Mouse (Mus musculus): ENCODE data around the gene Slc22a4. TPM values are rescaled to one million over a fixed set of nuclear protein-coding genes. Genes with fewer than 3 reads are reported as not detected.

The Slc22a4 gene
- polyA plus RNA-seq, 1 experiment: 2.0 TPM

GRCm38 (mm10) chr11:54071726-54072445 lies 44.0 kb upstream of the Slc22a4 start:
- no peaks in the 10 kb centered on the region for H3K36me3 ChIP-seq (ENCODE audit: control insufficient read depth, insufficient read depth)
- no peaks in the 10 kb centered on the region for H3K27me3 ChIP-seq (ENCODE audit: control insufficient read depth, insufficient read depth, insufficient read length)
- peak overlapping the region; percentile 5 for H3K4me2 ChIP-seq (ENCODE audit: low read depth)
- H3K4me3 ChIP-seq: no peak overlapping the region
- H3ac ChIP-seq (ENCODE audit: control insufficient read depth, insufficient read length): no peak overlapping the region
- H3K79me2 ChIP-seq (ENCODE audit: control insufficient read depth, insufficient read depth): peaks cover 9% of the 10 kb centered on the region
- TF ChIP-seq MYOG (IDR thresholded peaks at IDR 0.05; ENCODE audit: control insufficient read depth in 1 of 3, insufficient read depth in 1 of 3, insufficient read length in 2 of 3, low read depth in 2 of 3): no peak
- no peak for TF ChIP-seq MAX (IDR thresholded peaks at IDR 0.05; ENCODE audit: low read depth)
- no peak for TF ChIP-seq TCF3 (IDR thresholded peaks at IDR 0.05; ENCODE audit: insufficient read length, low read depth)
- TF ChIP-seq REST (IDR thresholded peaks at IDR 0.05; ENCODE audit: insufficient read depth, insufficient read length): no peak
- TF ChIP-seq SRF (IDR thresholded peaks at IDR 0.05; ENCODE audit: control insufficient read depth, insufficient read length, low read depth): no peak
- no peak for TF ChIP-seq E2F4 (IDR thresholded peaks at IDR 0.05; ENCODE audit: insufficient read depth)
- TF ChIP-seq POLR2AphosphoS2 (IDR thresholded peaks at IDR 0.05; ENCODE audit: insufficient read length, low read depth): no peak
- TF ChIP-seq TCF12 (IDR thresholded peaks at IDR 0.05; ENCODE audit: insufficient read depth, poor library complexity, severe bottlenecking): no peak
- no peak for TF ChIP-seq POLR2A (IDR thresholded peaks at IDR 0.05; ENCODE audit: insufficient read length, low read depth)
- no peak for TF ChIP-seq CEBPB (IDR thresholded peaks at IDR 0.05; ENCODE audit: insufficient read depth, poor library complexity, severe bottlenecking)
- TF ChIP-seq MYOD1 (IDR thresholded peaks at IDR 0.05; ENCODE audit: control insufficient read depth in 1 of 3, insufficient read length in 2 of 3, low read depth in 2 of 3): no peak
- no peak for TF ChIP-seq USF1 (IDR thresholded peaks at IDR 0.05; ENCODE audit: low read depth)

- Histone ChIP-seq H3K79me2 (ENCODE audit: control insufficient read depth, insufficient read depth) (peaks cover 38% of the 10 kb centered on the region), H3K4me2 (ENCODE audit: low read depth) (peak within 1 kb of the TSS; percentile 93), H3K27me3 (ENCODE audit: control insufficient read depth, insufficient read depth, insufficient read length) (no peaks in the 10 kb centered on the region), H3K36me3 (ENCODE audit: control insufficient read depth, insufficient read depth) (no peaks in the 10 kb centered on the region), H3ac (ENCODE audit: control insufficient read depth, insufficient read length) (peak within 1 kb of the TSS; percentile 40), H3K4me3 (peak within 1 kb of the TSS; percentile 82)
- peak in 1 of 3 experiments; percentile 52 for TF ChIP-seq MYOD1 (IDR thresholded peaks at IDR 0.05; ENCODE audit: control insufficient read depth in 1 of 3, insufficient read length in 2 of 3, low read depth in 2 of 3)
- no peak for TF ChIP-seq MYOG (IDR thresholded peaks at IDR 0.05; ENCODE audit: control insufficient read depth in 1 of 3, insufficient read depth in 1 of 3, insufficient read length in 2 of 3, low read depth in 2 of 3)
- TF ChIP-seq TCF12 (IDR thresholded peaks at IDR 0.05; ENCODE audit: insufficient read depth, poor library complexity, severe bottlenecking): no peak
- no peak for TF ChIP-seq USF1 (IDR thresholded peaks at IDR 0.05; ENCODE audit: low read depth)
- peak; percentile 81 for TF ChIP-seq POLR2AphosphoS2 (IDR thresholded peaks at IDR 0.05; ENCODE audit: insufficient read length, low read depth)
- TF ChIP-seq POLR2A (IDR thresholded peaks at IDR 0.05; ENCODE audit: insufficient read length, low read depth): peak; percentile 89
- peak; percentile 5 for TF ChIP-seq REST (IDR thresholded peaks at IDR 0.05; ENCODE audit: insufficient read depth, insufficient read length)
- TF ChIP-seq E2F4 (IDR thresholded peaks at IDR 0.05; ENCODE audit: insufficient read depth): no peak
- TF ChIP-seq MAX (IDR thresholded peaks at IDR 0.05; ENCODE audit: low read depth): no peak
- no peak for TF ChIP-seq CEBPB (IDR thresholded peaks at IDR 0.05; ENCODE audit: insufficient read depth, poor library complexity, severe bottlenecking)
- no peak for TF ChIP-seq TCF3 (IDR thresholded peaks at IDR 0.05; ENCODE audit: insufficient read length, low read depth)
- TF ChIP-seq SRF (IDR thresholded peaks at IDR 0.05; ENCODE audit: control insufficient read depth, insufficient read length, low read depth): no peak
Observed at GRCm38 (mm10) chr11:54068520-54069371, 40.9 kb upstream of the Slc22a4 start, which contains the start of gene Pdlim4. Gene Pdlim4, minus strand, starts transcription at chr11:54069014.

DNA sequence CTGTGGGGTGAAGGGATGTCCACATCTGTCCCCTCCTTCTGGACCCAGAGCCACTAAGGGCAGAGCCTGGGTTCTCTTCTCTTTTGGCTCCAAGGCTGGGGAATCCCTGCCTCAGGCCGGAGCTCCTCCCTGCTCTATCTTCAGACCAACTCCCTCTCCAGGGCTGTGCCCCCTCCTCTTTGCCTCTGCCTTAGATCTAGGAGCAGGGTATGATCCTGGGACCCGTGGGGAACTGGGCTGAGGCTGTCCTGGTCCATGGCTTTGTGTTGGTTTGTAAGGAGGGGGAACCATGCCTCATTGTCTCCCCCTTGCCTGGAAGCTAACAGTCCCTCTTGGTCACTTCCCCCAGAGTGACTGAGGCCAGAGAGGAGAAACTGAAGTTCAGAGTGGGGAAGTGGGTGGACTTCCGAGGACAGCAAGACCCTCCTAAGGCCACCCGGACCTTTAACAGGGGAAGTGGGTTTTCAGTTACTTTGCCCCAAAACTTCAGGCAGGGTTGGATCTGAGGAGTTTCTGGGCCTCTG lies 40.2 kb upstream of the Slc22a4 start:
- peak overlapping the region; percentile 93 for H3K4me2 ChIP-seq (ENCODE audit: low read depth)
- peak overlapping the region; percentile 40 for H3ac ChIP-seq (ENCODE audit: control insufficient read depth, insufficient read length)
- H3K36me3 ChIP-seq (ENCODE audit: control insufficient read depth, insufficient read depth): no peaks in the 10 kb centered on the region
- H3K4me3 ChIP-seq: peak overlapping the region; percentile 82
- peaks cover 38% of the 10 kb centered on the region for H3K79me2 ChIP-seq (ENCODE audit: control insufficient read depth, insufficient read depth)
- no peaks in the 10 kb centered on the region for H3K27me3 ChIP-seq (ENCODE audit: control insufficient read depth, insufficient read depth, insufficient read length)
- peak; percentile 41 for TF ChIP-seq POLR2A (IDR thresholded peaks at IDR 0.05; ENCODE audit: insufficient read length, low read depth)
- no peak for TF ChIP-seq E2F4 (IDR thresholded peaks at IDR 0.05; ENCODE audit: insufficient read depth)

GRCm38 (mm10) chr11:54067318-54067995 lies 39.6 kb upstream of the Slc22a4 start:
- peak overlapping the region; percentile 93 for H3K4me2 ChIP-seq (ENCODE audit: low read depth)
- peak overlapping the region; percentile 82 for H3K4me3 ChIP-seq
- no peaks in the 10 kb centered on the region for H3K36me3 ChIP-seq (ENCODE audit: control insufficient read depth, insufficient read depth)
- peak overlapping the region; percentile 40 for H3ac ChIP-seq (ENCODE audit: control insufficient read depth, insufficient read length)
- H3K79me2 ChIP-seq (ENCODE audit: control insufficient read depth, insufficient read depth): peaks cover 38% of the 10 kb centered on the region
- H3K27me3 ChIP-seq (ENCODE audit: control insufficient read depth, insufficient read depth, insufficient read length): no peaks in the 10 kb centered on the region
- TF ChIP-seq MAX (IDR thresholded peaks at IDR 0.05; ENCODE audit: low read depth) (peak; percentile 57), TCF12 (IDR thresholded peaks at IDR 0.05; ENCODE audit: insufficient read depth, poor library complexity, severe bottlenecking) (peak; percentile 86), MYOG (IDR thresholded peaks at IDR 0.05; ENCODE audit: control insufficient read depth in 1 of 3, insufficient read depth in 1 of 3, insufficient read length in 2 of 3, low read depth in 2 of 3) (peak; percentile 18 to 87 (median 65)), USF1 (IDR thresholded peaks at IDR 0.05; ENCODE audit: low read depth) (no peak), POLR2AphosphoS2 (IDR thresholded peaks at IDR 0.05; ENCODE audit: insufficient read length, low read depth) (peak; percentile 62), E2F4 (IDR thresholded peaks at IDR 0.05; ENCODE audit: insufficient read depth) (no peak), POLR2A (IDR thresholded peaks at IDR 0.05; ENCODE audit: insufficient read length, low read depth) (peak; percentile 83), SRF (IDR thresholded peaks at IDR 0.05; ENCODE audit: control insufficient read depth, insufficient read length, low read depth) (peak; percentile 80), REST (IDR thresholded peaks at IDR 0.05; ENCODE audit: insufficient read depth, insufficient read length) (no peak), TCF3 (IDR thresholded peaks at IDR 0.05; ENCODE audit: insufficient read length, low read depth) (peak; percentile 71), MYOD1 (IDR thresholded peaks at IDR 0.05; ENCODE audit: control insufficient read depth in 1 of 3, insufficient read length in 2 of 3, low read depth in 2 of 3) (peak; percentile 76 to 97 (median 93)), CEBPB (IDR thresholded peaks at IDR 0.05; ENCODE audit: insufficient read depth, poor library complexity, severe bottlenecking) (no peak)

Data from myocyte (in vitro differentiated cells).